Mouse (Mus musculus) stomach, postnatal 0 days (tissue): ENCODE data around the gene Gm266. TPM values are rescaled to one million over a fixed set of nuclear protein-coding genes. Genes with fewer than 3 reads are reported as not detected.

Experiments used
- ATAC-seq: fragments of 200-750 bp; cut with Nextera tagmentation; 2 replicates; pipeline ENCODE4 v1.8.0; 2017; ENCODE audit not compliant: low FRiP score, low TSS enrichment
- DNase-seq: peaks from one replicate; pipeline ENCODE4 v3.0.0-alpha.2; 2016; ENCODE audit warnings: low spot score
- H3K27ac ChIP-seq: fragments of 300-500 bp; sonication (generic); replicated peaks from 2 replicates; pipeline ENCODE4 v1.5.1; 2014; ENCODE audit warnings: mild to moderate bottlenecking, control low read depth
- H3K27me3 ChIP-seq: fragments of 300-500 bp; sonication (generic); 2 replicates; pipeline ENCODE4 v1.6.1; 2014; ENCODE audit warnings: low read length; ENCODE audit not compliant: control insufficient read depth, insufficient read depth
- H3K36me3 ChIP-seq: fragments of 300-500 bp; sonication (generic); 2 replicates; pipeline ENCODE4 v1.6.1; 2014; ENCODE audit warnings: low read length, mixed read lengths; ENCODE audit not compliant: control insufficient read depth, insufficient read depth
- H3K4me1 ChIP-seq: fragments of 300-500 bp; sonication (generic); replicated peaks from 2 replicates; pipeline ENCODE4 v1.6.1; 2014; ENCODE audit warnings: antibody characterized with exemption; ENCODE audit not compliant: control insufficient read depth, insufficient read depth
- H3K4me2 ChIP-seq: fragments of 300-500 bp; sonication (generic); replicated peaks from 2 replicates; pipeline ENCODE4 v1.6.1; 2014; ENCODE audit warnings: low read depth, mild to moderate bottlenecking, control low read depth, moderate library complexity
- H3K4me3 ChIP-seq: fragments of 300-500 bp; sonication (generic); 2 replicates; pipeline ENCODE4 v1.5.1; 2014; ENCODE audit warnings: low read depth, low read length, control low read depth
- H3K9ac ChIP-seq: fragments of 300-500 bp; sonication (generic); 2 replicates; pipeline ENCODE4 v1.6.1; 2014; ENCODE audit warnings: mild to moderate bottlenecking, low read length, control low read depth, mixed read lengths
- H3K9me3 ChIP-seq: fragments of 300-500 bp; sonication (generic); 2 replicates; pipeline ENCODE4 v1.6.1; 2016; ENCODE audit warnings: low read length; ENCODE audit not compliant: control insufficient read depth
- CTCF ChIP-seq: IDR thresholded peaks from 2 replicates; pipeline ENCODE4 v1.5.1; 2016; ENCODE audit warnings: antibody characterized with exemption, low read depth, mild to moderate bottlenecking, moderate library complexity
- EP300 ChIP-seq: optimal IDR thresholded peaks from 2 replicates; pipeline ENCODE3; 2016; ENCODE audit warnings: antibody characterized with exemption
- WGBS: fragments of 180-500 bp; shearing (Covaris S2); extraction: QIAGEN DNeasy Blood & Tissue Kit; methylation state at CpG from one replicate; pipeline ENCODE4 v1.1.7; 2014; 5-methylcytosine and 5-hydroxymethylcytosine counted together
- polyA plus RNA-seq: library from polyadenylated mRNA; unstranded; fragments of >200 nt; fragmentation: Nextera tagmentation; extraction: Ambion mirVana; gene quantifications from 2 replicates; pipeline ENCODE4 v1.2.1, GENCODE M21; 2015

The Gm266 gene
- polyA plus RNA-seq, 1 experiment from 2014 or later, result 12.5 TPM

GRCm38 (mm10) chr12:111445161-111445889 lies 40.3 kb downstream of the Gm266 start:
- Histone ChIP-seq H3K4me3 (peak overlapping the region; percentile 17), H3K36me3 (no peaks in the 10 kb centered on the region), H3K4me1 (no peaks in the 10 kb centered on the region), H3K9ac (no peak overlapping the region), H3K27me3 (peaks cover 23% of the 10 kb centered on the region), H3K4me2 (peak overlapping the region; percentile 29), H3K27ac (no peak overlapping the region), H3K9me3 (no peaks in the 10 kb centered on the region)
- WGBS, result 9% methylated on average over 46 of the region's 52 CpGs
- TF ChIP-seq EP300, result no peak
- DNase-seq, result no peak
- ATAC-seq, result no peak

GRCm38 (mm10) chr12:111443921-111444831 lies 41.4 kb downstream of the Gm266 start:
- no peak overlapping the region for H3K4me2 ChIP-seq
- TF ChIP-seq CTCF, result no peak
- TF ChIP-seq EP300, result no peak
- H3K4me3 ChIP-seq, result no peak overlapping the region
- WGBS, result 50% methylated on average over 10 of the region's 10 CpGs
- no peaks in the 10 kb centered on the region for H3K36me3 ChIP-seq
- H3K27ac ChIP-seq, result 0 out of 2 replicates have a peak overlapping the region, but pooled peaks have one; percentile 0
- DNase-seq, result no peak
- no peaks in the 10 kb centered on the region for H3K4me1 ChIP-seq
- no peaks in the 10 kb centered on the region for H3K9me3 ChIP-seq
- no peak overlapping the region for H3K9ac ChIP-seq
- no peak for ATAC-seq
- peaks cover 23% of the 10 kb centered on the region for H3K27me3 ChIP-seq

GRCm38 (mm10) chr12:111443011-111443870 lies 42.4 kb downstream of the Gm266 start:
- TF ChIP-seq EP300, result no peak
- DNase-seq (no peak), ATAC-seq (no peak; the same call in 1 of the 2 replicates)
- H3K27ac ChIP-seq, result peak overlapping the region; percentile 45; the same call in 1 of the 2 replicates
- peak overlapping the region; percentile 56 for H3K4me2 ChIP-seq
- H3K4me3 ChIP-seq, result peak overlapping the region; percentile 36
- H3K27me3 ChIP-seq, result peaks cover 23% of the 10 kb centered on the region
- no peaks in the 10 kb centered on the region for H3K36me3 ChIP-seq
- no peaks in the 10 kb centered on the region for H3K4me1 ChIP-seq
- H3K9me3 ChIP-seq, result no peaks in the 10 kb centered on the region
- peak overlapping the region; percentile 58 for H3K9ac ChIP-seq
- 35% methylated on average over 15 of the region's 15 CpGs for WGBS

- Histone ChIP-seq H3K4me3 (peak within 1 kb of the TSS; percentile 36), H3K9me3 (no peaks in the 10 kb centered on the region), H3K4me2 (peak within 1 kb of the TSS; percentile 56), H3K9ac (peak within 1 kb of the TSS; percentile 58), H3K27ac (peak within 1 kb of the TSS; percentile 45; the same call in 1 of the 2 replicates), H3K27me3 (peaks cover 20% of the 10 kb centered on the region), H3K36me3 (no peaks in the 10 kb centered on the region), H3K4me1 (no peaks in the 10 kb centered on the region)
- DNase-seq (peak; percentile 58), ATAC-seq (peak; percentile 69)
- no peak for TF ChIP-seq EP300
- no peak for TF ChIP-seq CTCF
- WGBS, result 4% methylated on average over 47 of the region's 48 CpGs
Measured at GRCm38 (mm10) chr12:111442309-111443010, 43.2 kb downstream of the Gm266 start, which contains the start of gene Tnfaip2. TSS of gene Tnfaip2 (plus strand) at chr12:111442469.

GRCm38 (mm10) chr12:111441523-111441922 lies 44.1 kb downstream of the Gm266 start:
- TF ChIP-seq EP300, result no peak
- TF ChIP-seq CTCF, result no peak
- H3K9ac ChIP-seq, result no peak overlapping the region
- H3K9me3 ChIP-seq, result no peaks in the 10 kb centered on the region
- DNase-seq (no peak), ATAC-seq (no peak)
- H3K4me3 ChIP-seq, result no peak overlapping the region
- no peaks in the 10 kb centered on the region for H3K4me1 ChIP-seq
- H3K36me3 ChIP-seq, result no peaks in the 10 kb centered on the region
- 57% methylated on average over 3 of the region's 3 CpGs for WGBS
- H3K27ac ChIP-seq, result no peak overlapping the region
- no peak overlapping the region for H3K4me2 ChIP-seq
- H3K27me3 ChIP-seq, result peaks cover 16% of the 10 kb centered on the region
